Mouse (Mus musculus): ENCODE data around the gene Mpo. TPM values are rescaled to one million over a fixed set of nuclear protein-coding genes. Genes with fewer than 3 reads are reported as not detected.

Gene Mpo
- polyA plus RNA-seq, 1 experiment from 2014 or later = 3.6 TPM

DNA sequence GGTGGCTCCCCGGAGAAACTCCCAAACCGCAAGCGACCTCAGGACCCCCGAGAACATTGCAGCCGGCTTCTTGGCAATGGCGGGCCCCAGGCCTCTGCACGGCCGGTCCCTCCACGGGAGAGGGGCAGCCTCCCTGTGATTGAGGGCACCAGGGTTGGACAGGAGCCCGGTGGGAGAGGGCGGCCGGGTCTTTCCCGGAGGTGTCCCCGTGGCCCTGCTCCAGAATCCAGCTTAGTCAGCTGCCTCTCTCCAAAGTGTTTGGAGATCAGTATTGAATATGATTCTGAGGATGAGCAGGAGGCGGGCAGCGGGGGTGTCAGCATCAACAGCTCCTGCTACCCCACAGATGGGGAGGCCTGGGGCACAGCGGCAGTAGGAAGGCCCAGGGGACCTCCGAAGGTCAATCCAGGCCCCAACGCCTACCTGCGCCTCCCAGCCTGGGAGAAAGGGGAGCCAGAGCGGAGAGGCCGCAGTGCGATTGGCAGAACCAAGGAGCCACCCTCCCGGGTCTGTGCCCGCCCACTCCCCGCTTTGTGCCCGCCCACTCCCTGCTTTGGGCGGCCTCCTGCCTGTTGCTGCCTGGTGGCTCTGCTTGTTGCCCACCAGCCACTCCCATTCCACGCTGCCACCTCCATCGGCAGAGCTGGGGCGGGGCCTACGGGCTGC lies 15.1 kb upstream of the Mpo start:
- peak; percentile 87 for DNase-seq (ENCODE audit: low spot score)
- Histone ChIP-seq H3K27ac (ENCODE audit: low read depth, low read length) (no peak overlapping the region), H3K4me1 (replicated peaks; ENCODE audit: control insufficient read depth, insufficient read depth, low read length) (peaks cover 5% of the 10 kb centered on the region; the same call in 1 of the 2 replicates), H3K4me3 (ENCODE audit: low read depth, low read length) (peak overlapping the region; percentile 30), H3K9me3 (ENCODE audit: control insufficient read depth, low read length) (no peaks in the 10 kb centered on the region), H3K9ac (ENCODE audit: low read length) (peak overlapping the region; percentile 55; the same call in 1 of the 2 replicates), H3K36me3 (ENCODE audit: control insufficient read depth, insufficient read depth, low read length) (no peaks in the 10 kb centered on the region), H3K27me3 (ENCODE audit: control insufficient read depth, insufficient read depth, low read length) (peaks cover 2% of the 10 kb centered on the region; the same call in 1 of the 2 replicates), H3K4me2 (ENCODE audit: low read depth, low read length, severe bottlenecking) (peak overlapping the region; percentile 68)
- peak; percentile 83 for ATAC-seq (replicated peaks; ENCODE audit: low FRiP score)
- 9% methylated on average over 29 of the region's 32 CpGs for WGBS

DNA sequence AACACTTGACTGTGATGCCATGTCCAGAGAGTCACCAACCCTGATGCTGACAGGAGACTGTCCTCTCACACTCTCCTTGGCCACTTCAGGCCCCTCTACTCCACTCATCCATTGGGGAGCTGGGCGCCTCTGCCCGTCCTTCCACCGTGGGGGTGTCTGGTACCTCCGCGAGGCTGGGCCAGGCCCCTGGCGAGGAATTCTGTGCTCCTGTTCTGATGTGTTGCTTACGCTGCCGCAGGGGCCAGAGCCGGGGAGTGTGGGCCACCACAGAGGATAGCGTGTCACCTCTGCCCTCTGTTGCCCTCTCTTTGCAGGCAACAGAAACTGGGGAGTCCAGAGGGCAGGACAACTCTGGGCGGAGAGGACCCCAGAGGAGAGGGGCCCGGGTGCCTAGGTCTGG lies 14.5 kb upstream of the Mpo start:
- no peak overlapping the region for H3K27ac ChIP-seq (ENCODE audit: low read depth, low read length)
- ATAC-seq (replicated peaks; ENCODE audit: low FRiP score) (peak; percentile 64), DNase-seq (ENCODE audit: low spot score) (no peak)
- H3K4me1 ChIP-seq (replicated peaks; ENCODE audit: control insufficient read depth, insufficient read depth, low read length) = peaks cover 5% of the 10 kb centered on the region; the same call in 1 of the 2 replicates
- WGBS = 40% methylated on average over 12 of the region's 12 CpGs
- peak overlapping the region; percentile 68 for H3K4me2 ChIP-seq (ENCODE audit: low read depth, low read length, severe bottlenecking)
- no peaks in the 10 kb centered on the region for H3K36me3 ChIP-seq (ENCODE audit: control insufficient read depth, insufficient read depth, low read length)
- no peaks in the 10 kb centered on the region for H3K9me3 ChIP-seq (ENCODE audit: control insufficient read depth, low read length)
- no peak overlapping the region for H3K4me3 ChIP-seq (ENCODE audit: low read depth, low read length)
- 0 out of 2 replicates have a peak overlapping the region, but pooled peaks have one; percentile 55 for H3K9ac ChIP-seq (ENCODE audit: low read length)
- peaks cover 2% of the 10 kb centered on the region; the same call in 1 of the 2 replicates for H3K27me3 ChIP-seq (ENCODE audit: control insufficient read depth, insufficient read depth, low read length)

DNA sequence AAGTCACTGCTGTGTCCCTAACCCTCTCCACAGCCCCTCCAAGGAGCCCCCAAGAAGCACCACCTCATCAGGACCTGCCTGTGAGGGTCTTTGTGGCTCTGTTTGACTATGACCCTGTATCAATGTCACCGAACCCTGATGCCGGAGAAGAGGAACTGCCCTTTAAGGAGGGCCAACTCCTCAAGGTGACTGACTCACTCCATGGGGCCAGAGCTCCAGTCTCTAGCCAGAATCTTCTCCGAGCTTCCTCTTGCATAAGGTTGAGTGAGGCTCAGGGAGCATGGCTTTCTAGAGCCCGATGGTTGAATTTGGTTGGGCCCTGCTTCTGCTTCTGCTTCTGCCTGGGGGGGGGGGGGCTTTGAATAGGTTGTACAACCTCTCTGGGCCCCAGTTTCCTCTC lies 14.0 kb upstream of the Mpo start:
- H3K9ac ChIP-seq (ENCODE audit: low read length) = no peak overlapping the region
- H3K9me3 ChIP-seq (ENCODE audit: control insufficient read depth, low read length) = no peaks in the 10 kb centered on the region
- ATAC-seq (replicated peaks; ENCODE audit: low FRiP score) (no peak), DNase-seq (ENCODE audit: low spot score) (no peak)
- H3K4me1 ChIP-seq (replicated peaks; ENCODE audit: control insufficient read depth, insufficient read depth, low read length) = peaks cover 5% of the 10 kb centered on the region; the same call in 1 of the 2 replicates
- H3K4me3 ChIP-seq (ENCODE audit: low read depth, low read length) = no peak overlapping the region
- no peak overlapping the region; the same call in 1 of the 2 replicates for H3K4me2 ChIP-seq (ENCODE audit: low read depth, low read length, severe bottlenecking)
- peaks cover 2% of the 10 kb centered on the region; the same call in 1 of the 2 replicates for H3K27me3 ChIP-seq (ENCODE audit: control insufficient read depth, insufficient read depth, low read length)
- H3K27ac ChIP-seq (ENCODE audit: low read depth, low read length) = no peak overlapping the region
- H3K36me3 ChIP-seq (ENCODE audit: control insufficient read depth, insufficient read depth, low read length) = no peaks in the 10 kb centered on the region
- 81% methylated on average over 4 of the region's 4 CpGs for WGBS

DNA sequence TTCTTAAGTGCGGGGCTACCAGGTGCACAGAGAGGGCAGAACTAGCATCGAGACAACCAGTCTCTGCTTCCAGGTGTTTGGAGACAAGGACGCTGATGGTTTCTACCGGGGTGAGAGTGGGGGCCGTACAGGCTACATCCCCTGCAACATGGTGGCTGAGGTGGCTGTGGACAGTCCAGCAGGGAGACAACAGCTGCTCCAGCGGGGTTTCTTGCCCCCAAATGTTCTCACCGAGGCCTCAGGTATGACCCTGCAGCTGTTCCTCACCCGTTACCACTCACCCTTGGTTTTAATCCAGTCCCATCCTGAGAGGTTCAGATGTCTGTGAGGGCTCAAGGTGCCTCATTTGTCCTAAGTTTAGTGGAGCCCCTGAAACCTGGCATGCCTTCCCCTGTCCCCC lies 13.3 kb upstream of the Mpo start:
- DNase-seq (ENCODE audit: low spot score) (no peak), ATAC-seq (replicated peaks; ENCODE audit: low FRiP score) (no peak)
- H3K27ac ChIP-seq (ENCODE audit: low read depth, low read length) = no peak overlapping the region
- H3K27me3 ChIP-seq (ENCODE audit: control insufficient read depth, insufficient read depth, low read length) = peaks cover 2% of the 10 kb centered on the region; the same call in 1 of the 2 replicates
- 86% methylated on average over 8 of the region's 8 CpGs for WGBS
- H3K36me3 ChIP-seq (ENCODE audit: control insufficient read depth, insufficient read depth, low read length) = no peaks in the 10 kb centered on the region
- H3K9me3 ChIP-seq (ENCODE audit: control insufficient read depth, low read length) = no peaks in the 10 kb centered on the region
- H3K4me1 ChIP-seq (replicated peaks; ENCODE audit: control insufficient read depth, insufficient read depth, low read length) = peaks cover 5% of the 10 kb centered on the region; the same call in 1 of the 2 replicates
- H3K9ac ChIP-seq (ENCODE audit: low read length) = no peak overlapping the region
- H3K4me2 ChIP-seq (ENCODE audit: low read depth, low read length, severe bottlenecking) = no peak overlapping the region
- no peak overlapping the region for H3K4me3 ChIP-seq (ENCODE audit: low read depth, low read length)

DNA sequence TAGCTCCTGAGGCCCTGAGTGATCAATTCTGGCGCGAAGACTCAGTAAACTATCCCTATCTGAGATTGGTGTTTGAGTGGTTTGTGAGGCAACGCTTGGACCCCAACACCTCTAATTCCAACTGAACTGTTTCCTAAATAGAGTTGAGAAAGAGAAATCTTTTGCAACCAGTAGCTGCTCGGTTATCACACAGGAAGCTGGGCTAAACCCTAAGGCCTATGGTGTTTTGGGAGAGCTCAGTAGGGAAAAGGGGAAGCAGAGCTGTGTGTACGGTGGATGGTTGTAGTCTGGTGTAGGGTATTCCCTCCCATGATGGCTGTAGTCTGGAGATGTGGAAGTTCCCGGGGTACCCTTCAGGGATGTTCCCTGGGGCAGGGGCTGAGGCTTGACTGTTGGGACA lies 3.3 kb upstream of the Mpo start:
- Histone ChIP-seq H3K27ac (ENCODE audit: low read depth, low read length) (no peak overlapping the region), H3K27me3 (ENCODE audit: control insufficient read depth, insufficient read depth, low read length) (no peaks in the 10 kb centered on the region), H3K4me3 (ENCODE audit: low read depth, low read length) (no peak overlapping the region), H3K4me1 (replicated peaks; ENCODE audit: control insufficient read depth, insufficient read depth, low read length) (no peaks in the 10 kb centered on the region), H3K4me2 (ENCODE audit: low read depth, low read length, severe bottlenecking) (no peak overlapping the region), H3K9me3 (ENCODE audit: control insufficient read depth, low read length) (no peaks in the 10 kb centered on the region), H3K36me3 (ENCODE audit: control insufficient read depth, insufficient read depth, low read length) (no peaks in the 10 kb centered on the region), H3K9ac (ENCODE audit: low read length) (no peak overlapping the region)
- DNase-seq (ENCODE audit: low spot score) (no peak), ATAC-seq (replicated peaks; ENCODE audit: low FRiP score) (no peak)
- 86% methylated on average over 6 of the region's 6 CpGs for WGBS

DNA sequence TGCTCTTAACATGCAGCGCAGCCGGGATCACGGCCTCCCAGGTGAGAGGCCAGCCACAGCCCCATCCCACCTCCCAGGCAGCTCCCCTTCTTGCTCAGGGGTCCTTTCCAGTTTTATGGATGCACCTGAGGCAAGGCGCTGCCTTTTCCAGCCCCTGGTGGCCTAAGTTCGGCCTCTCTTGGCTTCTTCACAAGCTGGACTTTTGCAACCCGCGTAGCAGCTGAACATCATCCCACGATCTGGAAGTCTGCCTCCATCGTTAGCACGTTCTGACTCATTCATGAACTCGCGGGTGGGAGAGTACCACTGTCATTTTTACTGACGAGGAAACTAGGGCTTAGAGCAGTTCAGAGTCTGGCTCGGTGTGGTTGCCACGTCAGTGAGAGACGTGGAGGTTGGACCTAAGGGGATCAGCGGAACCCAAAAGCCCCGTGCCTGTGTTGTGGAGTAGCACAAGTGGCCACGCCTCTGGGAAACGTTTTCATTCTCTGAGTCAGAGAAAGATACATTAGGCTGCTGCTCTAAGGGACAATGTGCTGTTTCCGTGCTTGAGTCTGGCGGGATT lies 8.4 kb downstream of the Mpo start:
- H3K27me3 ChIP-seq (ENCODE audit: control insufficient read depth, insufficient read depth, low read length) = no peaks in the 10 kb centered on the region
- no peak for DNase-seq (ENCODE audit: low spot score)
- no peak overlapping the region for H3K4me2 ChIP-seq (ENCODE audit: low read depth, low read length, severe bottlenecking)
- H3K9me3 ChIP-seq (ENCODE audit: control insufficient read depth, low read length) = no peaks in the 10 kb centered on the region
- H3K4me1 ChIP-seq (replicated peaks; ENCODE audit: control insufficient read depth, insufficient read depth, low read length) = peaks cover 5% of the 10 kb centered on the region; the same call in 1 of the 2 replicates
- no peak overlapping the region for H3K27ac ChIP-seq (ENCODE audit: low read depth, low read length)
- H3K4me3 ChIP-seq (ENCODE audit: low read depth, low read length) = no peak overlapping the region
- WGBS = 85% methylated on average over 22 of the region's 22 CpGs
- H3K9ac ChIP-seq (ENCODE audit: low read length) = no peak overlapping the region
- no peaks in the 10 kb centered on the region for H3K36me3 ChIP-seq (ENCODE audit: control insufficient read depth, insufficient read depth, low read length)
- ATAC-seq (replicated peaks; ENCODE audit: low FRiP score) = no peak

DNA sequence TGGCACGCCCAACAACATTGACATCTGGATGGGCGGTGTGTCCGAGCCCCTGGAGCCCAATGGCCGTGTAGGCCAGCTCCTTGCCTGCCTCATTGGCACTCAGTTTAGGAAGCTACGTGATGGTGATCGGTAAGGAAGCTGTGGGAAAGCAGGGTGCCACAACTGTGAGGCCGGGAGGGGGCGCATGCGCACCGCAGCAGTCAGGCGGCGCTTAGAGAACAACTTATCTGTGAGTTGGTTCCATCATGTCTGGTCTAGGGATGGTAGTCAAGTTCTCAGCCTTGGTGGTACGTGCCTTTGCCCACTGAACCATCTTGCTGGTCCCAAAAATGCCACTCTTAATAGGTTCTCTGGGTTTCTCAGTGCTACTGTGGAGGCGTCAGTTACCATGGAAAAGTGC lies 9.2 kb downstream of the Mpo start:
- Histone ChIP-seq H3K9ac (ENCODE audit: low read length) (no peak overlapping the region), H3K27me3 (ENCODE audit: control insufficient read depth, insufficient read depth, low read length) (no peaks in the 10 kb centered on the region), H3K4me2 (ENCODE audit: low read depth, low read length, severe bottlenecking) (no peak overlapping the region), H3K4me3 (ENCODE audit: low read depth, low read length) (no peak overlapping the region), H3K27ac (ENCODE audit: low read depth, low read length) (no peak overlapping the region), H3K36me3 (ENCODE audit: control insufficient read depth, insufficient read depth, low read length) (no peaks in the 10 kb centered on the region), H3K4me1 (replicated peaks; ENCODE audit: control insufficient read depth, insufficient read depth, low read length) (no peaks in the 10 kb centered on the region), H3K9me3 (ENCODE audit: control insufficient read depth, low read length) (no peaks in the 10 kb centered on the region)
- ATAC-seq (replicated peaks; ENCODE audit: low FRiP score) = no peak
- WGBS = 44% methylated on average over 14 of the region's 14 CpGs
- peak; percentile 68 for DNase-seq (ENCODE audit: low spot score)

DNA sequence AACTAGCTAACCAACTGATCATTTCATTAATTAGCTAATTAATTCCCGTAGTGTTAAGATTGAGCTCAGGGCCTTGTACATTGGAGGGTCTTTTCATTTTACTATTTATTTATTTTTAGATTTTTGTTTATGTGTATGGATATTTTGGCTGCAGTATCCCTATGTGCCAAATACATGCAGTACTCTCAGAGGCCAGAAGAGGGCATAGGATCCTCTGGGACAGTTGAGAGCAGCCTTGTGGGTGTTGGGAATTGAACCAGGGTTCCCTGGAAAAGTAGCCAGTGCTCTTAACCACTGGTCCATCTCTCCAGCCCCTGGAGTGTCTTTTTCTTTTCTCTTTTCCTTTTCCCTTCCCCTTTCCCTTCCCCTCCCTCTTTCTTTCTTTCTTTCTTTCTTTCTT lies 12.1 kb downstream of the Mpo start:
- Histone ChIP-seq H3K27ac (ENCODE audit: low read depth, low read length) (no peak overlapping the region), H3K4me3 (ENCODE audit: low read depth, low read length) (no peak overlapping the region), H3K27me3 (ENCODE audit: control insufficient read depth, insufficient read depth, low read length) (no peaks in the 10 kb centered on the region), H3K4me2 (ENCODE audit: low read depth, low read length, severe bottlenecking) (no peak overlapping the region), H3K9ac (ENCODE audit: low read length) (no peak overlapping the region), H3K9me3 (ENCODE audit: control insufficient read depth, low read length) (no peaks in the 10 kb centered on the region), H3K36me3 (ENCODE audit: control insufficient read depth, insufficient read depth, low read length) (no peaks in the 10 kb centered on the region), H3K4me1 (replicated peaks; ENCODE audit: control insufficient read depth, insufficient read depth, low read length) (no peaks in the 10 kb centered on the region)
- no peak for DNase-seq (ENCODE audit: low spot score)
- no peak for ATAC-seq (replicated peaks; ENCODE audit: low FRiP score)
- 53% methylated on average over 1 of the region's 1 CpGs for WGBS

DNA sequence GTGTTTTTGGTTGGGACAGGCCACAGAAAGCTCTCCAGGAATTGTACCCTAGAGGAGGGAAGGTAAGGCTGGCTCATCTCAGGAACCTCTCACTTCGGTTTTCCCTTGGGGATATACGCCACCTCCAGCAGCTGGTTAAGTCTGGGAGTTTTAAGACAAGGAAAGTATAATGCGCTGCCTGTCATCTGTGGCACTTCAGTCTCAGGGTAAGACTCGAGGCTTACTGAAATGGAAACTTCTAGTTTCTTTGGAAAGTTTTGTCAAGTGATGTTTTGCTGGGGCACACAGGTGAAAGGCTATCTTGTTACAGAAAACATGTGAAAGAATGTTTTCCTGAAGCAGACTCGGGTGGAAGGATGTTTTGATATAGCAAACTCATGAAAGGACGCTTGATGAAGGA lies 14.1 kb downstream of the Mpo start:
- no peak overlapping the region for H3K27ac ChIP-seq (ENCODE audit: low read depth, low read length)
- 83% methylated on average over 6 of the region's 6 CpGs for WGBS
- DNase-seq (ENCODE audit: low spot score) (no peak), ATAC-seq (replicated peaks; ENCODE audit: low FRiP score) (no peak)
- no peak overlapping the region for H3K4me3 ChIP-seq (ENCODE audit: low read depth, low read length)
- H3K27me3 ChIP-seq (ENCODE audit: control insufficient read depth, insufficient read depth, low read length) = no peaks in the 10 kb centered on the region
- H3K4me2 ChIP-seq (ENCODE audit: low read depth, low read length, severe bottlenecking) = no peak overlapping the region
- H3K36me3 ChIP-seq (ENCODE audit: control insufficient read depth, insufficient read depth, low read length) = no peaks in the 10 kb centered on the region
- no peaks in the 10 kb centered on the region for H3K4me1 ChIP-seq (replicated peaks; ENCODE audit: control insufficient read depth, insufficient read depth, low read length)
- no peaks in the 10 kb centered on the region for H3K9me3 ChIP-seq (ENCODE audit: control insufficient read depth, low read length)
- H3K9ac ChIP-seq (ENCODE audit: low read length) = no peak overlapping the region

Measured in forebrain, embryonic 11.5 days (tissue).